Mouse (Mus musculus): Measurements from ENCODE around the gene Nkx1-1. TPM values are rescaled to one million over a fixed set of nuclear protein-coding genes. Genes with fewer than 3 reads are reported as not detected.

The Nkx1-1 gene
- polyA plus RNA-seq (2012; ENCODE audit: insufficient read depth, insufficient read length, missing spikeins): not detected in 2 replicates

DNA sequence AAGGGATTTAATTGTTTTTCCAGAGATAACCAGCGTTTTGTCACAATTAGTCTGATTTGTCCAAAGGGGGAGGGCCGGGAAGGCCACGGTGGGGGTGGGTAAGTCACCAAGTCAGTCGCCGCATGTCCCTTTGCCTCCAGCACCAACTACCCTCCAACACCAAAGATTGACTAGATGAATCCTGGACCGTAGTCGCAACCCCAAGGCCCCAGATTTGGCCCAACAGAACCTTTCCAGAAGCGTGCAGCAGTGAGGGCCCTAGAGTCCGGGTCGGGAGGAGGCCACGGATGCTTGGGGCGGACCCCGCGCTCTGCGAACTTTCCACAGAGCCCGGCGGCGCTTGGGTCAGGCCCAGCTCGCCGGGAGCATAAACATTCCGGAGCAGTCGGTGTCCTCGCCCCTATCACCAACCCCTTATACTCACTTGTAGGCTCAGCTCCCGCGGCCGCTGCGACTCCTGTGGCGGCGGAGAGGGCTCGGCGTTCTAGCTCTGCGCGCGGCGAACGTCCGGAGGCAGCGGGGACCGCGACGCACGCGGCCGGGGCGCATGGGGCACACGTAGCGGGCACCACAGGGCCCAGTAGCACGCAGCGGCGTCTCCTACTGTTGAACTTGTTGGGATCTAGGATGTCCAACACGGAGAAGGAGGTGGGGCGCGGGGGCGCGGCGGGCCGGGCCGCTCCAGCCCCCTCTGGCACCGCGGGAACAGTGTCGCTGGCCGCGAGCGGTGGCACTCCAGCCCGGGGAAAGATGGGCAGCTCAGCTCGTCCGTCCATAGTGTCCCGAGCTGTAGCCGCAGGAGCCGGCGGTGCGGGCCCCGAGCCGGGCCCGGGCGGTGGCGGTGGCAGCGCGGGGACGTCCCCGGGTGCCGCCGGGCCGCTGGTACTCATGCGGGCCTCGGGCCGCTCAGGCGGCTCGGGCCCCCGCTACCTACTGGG, at the start of gene Nkx1-1:
TSS of gene Nkx1-1 (minus strand) at position 776 of the 938 bp plus-strand sequence.
- Histone ChIP-seq H3K4me3 (ENCODE audit: insufficient read depth, low read depth, low read length) (peak within 1 kb of the TSS; percentile 26), H3K27ac (replicated peaks; ENCODE audit: low read depth, low read length) (no peak within 1 kb of the TSS), H3K4me1 (ENCODE audit: control insufficient read depth, insufficient read depth, insufficient read length, low read length) (peaks cover 4% of the 10 kb centered on the region; the same call in 1 of the 2 replicates)

DNA sequence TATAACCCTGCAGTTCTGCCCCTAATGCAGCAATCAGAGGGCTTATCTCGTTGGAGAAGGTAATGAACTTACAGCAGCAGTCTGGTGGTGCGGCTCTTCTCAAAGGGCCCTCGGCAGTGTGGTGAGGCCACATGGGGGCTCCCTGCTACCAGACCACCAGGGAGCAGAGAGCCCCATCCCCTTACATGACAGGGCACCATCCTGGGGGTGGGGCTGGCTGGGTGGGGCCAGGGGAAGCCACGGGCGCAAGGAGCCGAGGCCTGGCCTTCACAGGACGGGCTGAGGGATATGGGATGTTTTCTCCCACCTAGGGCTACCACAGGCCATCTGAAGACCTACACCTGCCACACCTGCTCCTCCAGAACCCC, 47.5 kb upstream of the Nkx1-1 start:
- Histone ChIP-seq H3K4me1 (ENCODE audit: control insufficient read depth, insufficient read depth, insufficient read length, low read length) (no peaks in the 10 kb centered on the region), H3K27ac (replicated peaks; ENCODE audit: low read depth, low read length) (no peak overlapping the region), H3K4me3 (ENCODE audit: insufficient read depth, low read depth, low read length) (no peak overlapping the region)

DNA sequence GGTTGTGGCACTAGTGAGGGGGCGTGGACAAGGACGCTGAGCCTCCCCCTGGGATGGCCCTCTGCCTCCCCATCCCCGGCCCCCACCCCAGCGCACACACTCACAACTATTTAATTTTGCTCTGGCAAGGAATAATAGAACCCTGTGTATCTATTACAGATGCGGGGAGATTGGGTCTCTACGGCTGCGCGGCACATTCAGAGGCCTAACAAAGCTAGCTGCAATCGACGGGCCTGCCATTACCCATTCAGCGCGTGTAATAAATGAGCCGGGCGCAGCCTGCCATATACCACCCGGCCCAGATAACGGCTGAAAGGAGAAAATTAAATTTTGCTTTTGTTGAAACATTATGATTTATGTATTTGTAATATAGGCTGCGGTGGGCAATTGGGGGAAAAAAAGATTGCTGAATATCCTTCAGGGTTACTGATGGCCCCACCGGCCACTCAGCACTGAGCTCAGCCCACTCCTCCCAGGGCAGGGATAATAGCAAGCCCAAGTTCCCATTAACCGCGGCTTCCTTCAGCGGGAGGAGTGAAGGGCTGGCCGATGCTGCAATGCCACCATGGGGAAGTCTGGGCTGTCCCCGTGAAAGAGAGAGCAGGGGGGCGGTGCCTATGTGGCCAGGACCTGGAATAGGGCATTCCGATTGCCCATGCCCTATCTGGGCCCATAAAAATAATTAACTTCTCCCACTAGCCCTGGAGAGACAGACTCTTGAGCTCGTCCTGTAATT, 47.0 kb upstream of the Nkx1-1 start:
- no peaks in the 10 kb centered on the region for H3K4me1 ChIP-seq (ENCODE audit: control insufficient read depth, insufficient read depth, insufficient read length, low read length)
- no peak overlapping the region for H3K27ac ChIP-seq (replicated peaks; ENCODE audit: low read depth, low read length)
- no peak overlapping the region for H3K4me3 ChIP-seq (ENCODE audit: insufficient read depth, low read depth, low read length)

DNA sequence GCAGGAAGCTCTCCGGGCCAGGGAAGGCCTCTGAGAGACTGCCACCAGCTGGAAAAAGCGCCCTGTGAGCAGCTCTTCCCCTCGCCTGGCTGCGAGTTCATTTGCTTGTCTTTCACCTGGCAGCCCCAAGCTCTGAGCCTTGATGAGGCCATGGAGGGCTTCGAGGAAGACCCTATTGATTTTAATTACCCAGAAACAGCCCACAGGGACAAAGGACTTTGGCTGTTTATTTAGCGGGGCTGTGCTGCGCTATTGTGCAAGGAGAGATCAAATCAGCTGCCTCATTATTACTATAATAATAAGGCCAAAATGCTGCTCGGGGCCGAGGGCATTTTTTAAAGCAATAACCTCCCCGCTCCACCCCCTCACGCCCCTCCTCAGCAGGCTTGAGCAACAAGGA, 31.7 kb upstream of the Nkx1-1 start:
- Histone ChIP-seq H3K4me1 (ENCODE audit: control insufficient read depth, insufficient read depth, insufficient read length, low read length) (no peaks in the 10 kb centered on the region), H3K4me3 (ENCODE audit: insufficient read depth, low read depth, low read length) (no peak overlapping the region), H3K27ac (replicated peaks; ENCODE audit: low read depth, low read length) (no peak overlapping the region)

DNA sequence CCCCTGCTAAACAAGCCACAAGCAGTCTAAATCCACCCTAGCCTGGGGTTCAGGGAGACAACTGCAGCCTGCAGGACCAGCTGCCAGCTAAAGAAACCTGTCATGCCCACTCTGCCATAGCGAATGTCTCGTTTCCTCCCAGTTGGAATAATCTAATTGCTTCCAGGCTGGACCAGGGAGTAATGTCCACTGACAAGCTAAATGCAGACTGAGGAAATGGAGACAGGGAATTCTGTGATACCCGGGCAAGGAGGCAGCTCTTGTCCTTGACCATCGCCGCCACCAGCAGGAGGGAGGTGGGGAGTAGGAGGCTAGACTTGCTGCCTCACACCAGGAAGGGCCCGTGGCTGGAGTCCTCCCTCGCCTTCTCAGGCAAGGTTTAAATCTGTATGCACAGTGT, 30.6 kb upstream of the Nkx1-1 start:
- Histone ChIP-seq H3K4me1 (ENCODE audit: control insufficient read depth, insufficient read depth, insufficient read length, low read length) (no peaks in the 10 kb centered on the region), H3K27ac (replicated peaks; ENCODE audit: low read depth, low read length) (no peak overlapping the region), H3K4me3 (ENCODE audit: insufficient read depth, low read depth, low read length) (no peak overlapping the region)

DNA sequence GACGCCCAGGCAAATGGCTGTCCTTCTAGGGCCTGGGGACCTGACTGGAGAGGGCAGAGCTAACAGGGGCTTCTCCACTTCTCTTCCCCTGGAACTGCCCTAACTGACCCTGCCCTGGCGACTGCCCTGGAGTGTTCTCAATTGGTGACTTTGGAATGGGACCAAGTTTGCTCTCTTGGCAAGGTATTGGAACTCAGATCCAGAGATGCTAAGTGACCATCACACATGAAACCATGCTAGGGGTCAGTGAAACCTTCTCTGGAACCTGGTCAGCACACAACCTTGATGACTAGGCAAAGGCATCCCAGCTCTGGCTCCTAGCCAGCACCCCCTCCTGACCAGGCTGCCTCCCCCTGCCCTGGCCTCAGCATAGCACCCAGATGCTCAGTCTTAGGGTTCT, 25.3 kb upstream of the Nkx1-1 start:
- H3K27ac ChIP-seq (replicated peaks; ENCODE audit: low read depth, low read length): no peak overlapping the region
- H3K4me1 ChIP-seq (ENCODE audit: control insufficient read depth, insufficient read depth, insufficient read length, low read length): no peaks in the 10 kb centered on the region
- H3K4me3 ChIP-seq (ENCODE audit: insufficient read depth, low read depth, low read length): no peak overlapping the region

DNA sequence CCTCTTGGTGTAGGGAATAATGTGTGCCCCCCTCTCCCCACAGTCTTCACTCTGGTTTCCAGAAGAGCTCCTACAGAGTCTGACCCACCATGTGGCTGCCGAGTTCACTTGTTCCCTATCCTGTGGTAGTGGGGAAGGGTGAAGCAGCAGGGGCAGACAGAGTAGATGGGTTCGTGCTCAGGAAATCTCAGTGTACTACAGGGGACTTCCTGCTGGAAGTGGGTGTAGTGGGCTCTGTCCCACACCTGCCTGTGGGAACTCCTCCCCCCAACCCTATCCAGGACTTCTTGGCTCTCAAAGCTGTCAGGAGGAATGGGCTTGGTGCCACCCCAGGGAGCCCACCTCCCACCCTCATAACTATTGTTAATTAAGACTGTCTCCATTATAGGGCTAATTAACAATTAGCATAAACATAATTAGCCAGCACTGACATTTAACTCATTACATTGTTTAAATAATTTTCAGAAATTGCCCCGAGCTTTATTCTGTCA, 24.4 kb upstream of the Nkx1-1 start:
- Histone ChIP-seq H3K4me1 (ENCODE audit: control insufficient read depth, insufficient read depth, insufficient read length, low read length) (no peaks in the 10 kb centered on the region), H3K4me3 (ENCODE audit: insufficient read depth, low read depth, low read length) (no peak overlapping the region), H3K27ac (replicated peaks; ENCODE audit: low read depth, low read length) (no peak overlapping the region)

DNA sequence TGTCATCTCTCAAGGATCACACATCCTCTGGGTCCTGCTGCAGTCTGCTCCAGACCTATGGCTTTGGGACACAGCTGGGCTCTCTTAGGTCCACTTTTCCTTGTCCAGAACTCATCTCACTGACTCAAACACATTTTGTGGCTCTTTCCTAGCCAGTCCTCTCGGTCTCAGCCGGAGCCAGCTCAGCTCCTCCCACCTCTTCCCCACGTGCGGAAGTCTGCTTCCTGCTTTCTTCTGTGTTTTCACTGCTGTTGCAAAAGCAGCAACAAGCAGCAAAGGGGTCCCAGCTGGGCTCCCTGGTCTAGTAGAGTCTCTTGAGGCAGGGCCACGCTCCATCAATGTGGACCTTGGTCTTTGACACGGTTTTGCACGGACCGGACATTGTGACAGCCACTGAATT, 22.0 kb upstream of the Nkx1-1 start:
- H3K27ac ChIP-seq (replicated peaks; ENCODE audit: low read depth, low read length): no peak overlapping the region
- no peak overlapping the region for H3K4me3 ChIP-seq (ENCODE audit: insufficient read depth, low read depth, low read length)
- no peaks in the 10 kb centered on the region for H3K4me1 ChIP-seq (ENCODE audit: control insufficient read depth, insufficient read depth, insufficient read length, low read length)

DNA sequence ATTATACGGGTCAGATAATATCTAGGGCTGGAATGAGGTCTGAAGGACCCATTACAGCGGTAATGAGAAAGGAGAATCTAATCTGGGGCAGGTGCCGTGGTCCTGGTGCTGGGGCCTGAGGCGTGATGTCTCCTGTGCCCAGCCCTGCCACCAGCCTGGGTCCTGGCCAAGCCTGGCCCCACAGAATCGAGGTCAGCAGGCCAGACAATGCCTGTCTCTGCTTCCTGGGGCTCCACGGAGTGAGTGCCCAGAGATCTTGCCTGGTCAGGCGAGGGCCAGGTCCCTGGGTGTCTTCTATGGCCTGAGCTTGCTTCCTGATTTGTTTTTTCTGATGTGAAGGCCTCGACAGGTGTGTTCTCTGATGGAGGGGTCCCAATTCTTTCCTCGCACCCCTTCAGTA, 10.0 kb upstream of the Nkx1-1 start:
- H3K4me3 ChIP-seq (ENCODE audit: insufficient read depth, low read depth, low read length): no peak overlapping the region
- no peaks in the 10 kb centered on the region for H3K4me1 ChIP-seq (ENCODE audit: control insufficient read depth, insufficient read depth, insufficient read length, low read length)
- H3K27ac ChIP-seq (replicated peaks; ENCODE audit: low read depth, low read length): no peak overlapping the region

DNA sequence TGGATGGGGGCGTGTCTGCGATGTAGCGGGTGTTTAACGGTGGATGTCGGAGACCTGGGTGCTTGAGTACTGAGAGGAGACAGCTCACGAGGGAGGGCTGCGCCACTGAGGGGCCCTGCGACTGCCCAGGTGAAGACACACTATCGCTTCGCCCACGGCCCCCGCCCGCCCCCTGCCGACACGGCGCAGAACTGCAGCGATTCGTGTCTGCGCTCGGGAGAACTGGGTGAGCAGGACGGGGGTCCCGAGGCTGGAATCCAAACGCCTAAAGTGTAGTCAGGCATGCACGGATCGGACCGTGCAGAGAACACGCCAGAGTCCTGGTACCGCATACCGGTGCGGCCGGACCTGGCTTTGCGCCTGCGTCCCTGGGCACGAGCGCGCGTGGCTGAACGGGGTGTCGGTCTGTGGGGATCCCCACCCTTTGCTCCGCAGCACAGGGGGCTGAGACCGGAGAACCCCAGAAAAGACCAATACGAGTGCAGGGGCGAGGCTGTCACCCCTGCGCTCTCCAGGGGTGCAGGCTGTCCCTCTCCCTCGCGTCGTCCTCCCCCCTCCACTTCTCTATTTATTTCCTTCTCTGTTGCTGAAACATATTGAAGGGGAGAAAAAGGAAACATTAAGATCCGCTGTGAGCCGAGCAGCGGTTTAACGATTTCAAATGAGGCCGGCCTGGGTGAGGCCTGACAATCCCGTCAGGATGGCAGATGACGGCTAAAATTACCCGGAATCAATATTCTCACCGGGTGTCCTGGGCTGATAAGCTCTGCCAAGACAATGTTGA, 9.3 kb upstream of the Nkx1-1 start:
- Histone ChIP-seq H3K4me3 (ENCODE audit: insufficient read depth, low read depth, low read length) (peak overlapping the region; percentile 10; the same call in 1 of the 2 replicates), H3K27ac (replicated peaks; ENCODE audit: low read depth, low read length) (no peak overlapping the region), H3K4me1 (ENCODE audit: control insufficient read depth, insufficient read depth, insufficient read length, low read length) (no peaks in the 10 kb centered on the region)

DNA sequence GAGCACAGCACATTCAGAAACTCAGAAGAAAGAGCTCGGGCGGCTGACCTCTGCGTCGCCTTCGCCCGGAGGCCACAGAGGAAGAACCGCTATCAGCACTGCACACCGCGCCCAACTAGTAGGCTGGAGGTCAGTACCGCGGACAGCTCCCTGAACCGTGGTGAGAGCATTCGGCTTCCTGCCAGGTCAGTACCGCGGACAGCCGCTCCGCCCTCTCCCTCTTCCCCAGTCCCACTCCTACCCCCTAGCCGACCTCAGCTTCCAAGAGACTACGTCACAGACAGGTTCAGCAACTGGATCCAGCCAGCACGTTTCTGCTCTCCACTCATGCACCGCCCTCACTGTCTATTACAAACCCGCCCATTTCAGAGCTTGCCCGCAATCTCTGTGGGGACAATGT, 4.4 kb upstream of the Nkx1-1 start:
- Histone ChIP-seq H3K4me3 (ENCODE audit: insufficient read depth, low read depth, low read length) (no peak overlapping the region), H3K4me1 (ENCODE audit: control insufficient read depth, insufficient read depth, insufficient read length, low read length) (peaks cover 4% of the 10 kb centered on the region; the same call in 1 of the 2 replicates), H3K27ac (replicated peaks; ENCODE audit: low read depth, low read length) (no peak overlapping the region)

DNA sequence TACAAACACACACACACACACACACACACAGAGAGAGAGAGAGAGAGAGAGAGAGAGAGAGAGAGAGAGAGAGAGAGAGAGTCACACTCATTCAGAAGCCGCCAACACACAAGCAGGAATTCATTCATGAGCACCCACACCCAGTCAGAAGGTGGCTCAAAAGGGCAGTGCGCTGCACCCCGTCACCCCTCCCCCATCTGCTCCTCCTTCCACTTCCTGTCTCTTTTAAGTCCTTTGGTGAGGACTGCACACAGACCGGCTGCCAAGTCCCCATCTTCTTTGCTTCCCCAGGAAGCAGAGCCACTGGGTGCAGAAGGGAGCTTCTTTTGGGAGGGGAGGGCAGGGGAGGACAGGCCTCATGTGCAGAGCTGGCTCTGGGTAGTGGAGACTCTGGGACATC, 2.2 kb upstream of the Nkx1-1 start:
- H3K4me1 ChIP-seq (ENCODE audit: control insufficient read depth, insufficient read depth, insufficient read length, low read length): peaks cover 4% of the 10 kb centered on the region; the same call in 1 of the 2 replicates
- H3K4me3 ChIP-seq (ENCODE audit: insufficient read depth, low read depth, low read length): no peak overlapping the region
- H3K27ac ChIP-seq (replicated peaks; ENCODE audit: low read depth, low read length): no peak overlapping the region

DNA sequence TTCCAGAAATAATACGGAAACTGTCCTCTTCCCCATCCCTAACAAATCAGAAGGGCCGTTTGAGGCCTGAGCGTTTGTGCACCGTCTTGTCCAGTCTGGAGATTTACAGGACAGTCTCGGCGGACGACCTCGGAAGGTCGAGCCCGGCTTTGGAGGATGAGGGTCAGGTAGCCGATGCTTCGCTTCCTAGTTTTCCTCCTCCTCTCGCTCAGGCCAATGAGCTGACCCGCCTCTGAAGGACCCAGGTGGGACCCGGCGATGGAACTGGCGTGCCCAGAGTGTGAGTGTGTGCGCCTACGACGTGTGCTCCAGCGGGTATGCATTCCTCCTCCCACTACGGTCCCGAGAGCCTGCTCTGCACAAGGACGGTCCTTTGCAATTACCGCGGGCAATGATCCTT, 1.4 kb upstream of the Nkx1-1 start:
- Histone ChIP-seq H3K4me1 (ENCODE audit: control insufficient read depth, insufficient read depth, insufficient read length, low read length) (peaks cover 4% of the 10 kb centered on the region; the same call in 1 of the 2 replicates), H3K4me3 (ENCODE audit: insufficient read depth, low read depth, low read length) (no peak overlapping the region)

DNA sequence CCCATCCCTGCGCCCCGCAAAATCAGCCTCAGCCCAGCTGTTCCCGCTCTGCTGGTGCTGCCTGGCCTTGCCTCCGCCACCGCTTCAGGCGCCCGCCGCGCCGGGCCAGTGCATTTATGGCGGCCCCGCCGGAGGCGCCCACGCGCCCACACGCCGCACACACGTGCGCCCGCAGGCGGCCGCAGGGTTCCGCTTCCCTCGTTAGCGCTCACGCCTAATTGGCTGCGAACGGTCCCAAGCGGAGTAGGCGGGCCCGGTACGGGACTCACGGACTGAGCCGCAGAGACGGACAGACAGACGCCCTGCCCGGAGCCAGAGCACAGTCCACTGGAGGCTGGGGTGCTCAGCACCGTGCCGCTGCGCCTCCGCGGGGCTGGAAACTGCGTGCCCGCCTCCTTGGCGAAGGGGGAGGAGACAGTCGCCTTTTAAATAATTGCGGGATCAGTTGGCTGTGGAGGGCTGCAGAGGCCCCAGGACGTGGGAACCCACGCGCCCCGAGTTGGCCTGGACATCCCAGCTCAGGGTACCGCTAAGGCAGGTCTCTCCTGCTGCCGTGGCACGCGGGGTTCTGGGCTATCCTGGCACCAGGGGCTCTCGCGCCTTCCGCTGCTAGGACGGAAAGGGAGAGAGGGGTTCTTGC, 485 bp upstream of the Nkx1-1 start:
- H3K4me3 ChIP-seq (ENCODE audit: insufficient read depth, low read depth, low read length): peak overlapping the region; percentile 26

More for the DNA sequence above, 1.4 kb upstream of the Nkx1-1 start:
- H3K27ac ChIP-seq (replicated peaks; ENCODE audit: low read depth, low read length): no peak overlapping the region

More for the DNA sequence above, 485 bp upstream of the Nkx1-1 start:
- H3K27ac ChIP-seq (replicated peaks; ENCODE audit: low read depth, low read length): no peak overlapping the region
- H3K4me1 ChIP-seq (ENCODE audit: control insufficient read depth, insufficient read depth, insufficient read length, low read length): peaks cover 4% of the 10 kb centered on the region; the same call in 1 of the 2 replicates

Data from brown adipose tissue, adult 24 weeks (tissue).